Mouse (Mus musculus): ENCODE measurements around the gene Tssk1. TPM values are rescaled to one million over a fixed set of nuclear protein-coding genes. Genes with fewer than 3 reads are reported as not detected.

Gene Tssk1
- total RNA-seq, 2 experiments from 2014 or later = 0.05 to 0.11 TPM

- intact Hi-C loops (cut with DNase I) = no loop called here
- no peak for DNase-seq (ENCODE audit: low spot score)
Measured at GRCm38 (mm10) chr16:17934445-17934910, 40.5 kb downstream of the Tssk1 start.

GRCm38 (mm10) chr16:17936776-17937175 lies 42.8 kb downstream of the Tssk1 start:
- intact Hi-C loops (cut with DNase I) = no loop called here
- DNase-seq (ENCODE audit: low spot score) = no peak

GRCm38 (mm10) chr16:17938187-17938586 lies 44.2 kb downstream of the Tssk1 start:
- no peak for DNase-seq (ENCODE audit: low spot score)
- intact Hi-C loops (cut with DNase I) = no loop called here

DNA sequence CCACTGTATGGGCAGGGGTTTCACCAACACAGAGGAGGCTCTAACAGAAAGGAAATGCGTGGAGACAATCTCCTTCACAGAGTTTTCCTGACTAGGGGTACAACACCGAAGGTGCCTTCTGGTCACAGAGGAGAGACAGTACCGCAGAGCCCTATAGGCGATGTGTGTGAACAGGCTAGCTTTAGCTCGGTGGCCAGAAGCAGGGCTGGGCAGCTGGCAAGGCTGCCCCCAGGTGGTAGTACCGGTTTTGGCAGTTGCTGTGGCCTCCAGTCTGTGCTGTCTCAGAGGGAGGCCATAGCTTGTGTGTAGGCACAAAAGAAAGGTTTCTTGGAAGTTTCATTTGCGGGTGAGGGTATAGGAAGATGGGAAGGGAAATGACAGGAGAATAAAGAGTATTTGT lies 44.8 kb downstream of the Tssk1 start:
- no peak for DNase-seq (ENCODE audit: low spot score)
- intact Hi-C loops (cut with DNase I) = no loop called here

GRCm38 (mm10) chr16:17939255-17939751 lies 45.3 kb downstream of the Tssk1 start:
- intact Hi-C loops (cut with DNase I) = no loop called here
- DNase-seq (ENCODE audit: low spot score) = no peak

GRCm38 (mm10) chr16:17943466-17943865 lies 49.4 kb downstream of the Tssk1 start:
- intact Hi-C loops (cut with DNase I) = no loop called here

GRCm38 (mm10) chr16:17945081-17945831 lies 51.2 kb downstream of the Tssk1 start:
- DNase-seq (ENCODE audit: low spot score) = no peak
- intact Hi-C loops (cut with DNase I) = no loop called here

More at GRCm38 (mm10) chr16:17943466-17943865, 49.4 kb downstream of the Tssk1 start:
- no peak for DNase-seq (ENCODE audit: low spot score)

Other genes with a start within 250 kb of the Tssk1 start
- gene Ccdc74a, start 247.8 kb upstream of the Tssk1 start, total RNA-seq (2021) = under 1 TPM in 1 of 2 experiments, not detected in 1; 0.36 TPM
- 10 to 100 TPM; 24.5 to 26.6 TPM for gene Med15, start 161.3 kb upstream of the Tssk1 start, total RNA-seq (2021)
- 10 to 100 TPM; 16.1 to 16.7 TPM for gene Klhl22, start 134.6 kb upstream of the Tssk1 start, total RNA-seq (2021)
- 1 to 10 TPM; 5.1 to 5.6 TPM for gene Scarf2, start 96.9 kb upstream of the Tssk1 start, total RNA-seq (2021)
- not detected for gene B830017H08Rik, start 61.1 kb upstream of the Tssk1 start, total RNA-seq (2021)
- gene Car15, start 55.9 kb upstream of the Tssk1 start, total RNA-seq (2021) = 1 to 10 TPM; 1.8 to 2.5 TPM
- under 1 TPM; 0.17 to 0.68 TPM for gene Gm20518, start 2.6 kb upstream of the Tssk1 start, total RNA-seq (2021)
- 10 to 100 TPM; 46.5 to 49.5 TPM for gene Dgcr2, start 4.3 kb downstream of the Tssk1 start, total RNA-seq (2021)
- gene Tssk2, start 4.4 kb downstream of the Tssk1 start, total RNA-seq (2021) = not detected
- 1 to 10 TPM; 8.7 to 9.3 TPM for gene Ess2, start 17.1 kb downstream of the Tssk1 start, total RNA-seq (2021)
- not detected for gene Gsc2, start 20.8 kb downstream of the Tssk1 start, total RNA-seq (2021)
- gene Slc25a1, start 34.0 kb downstream of the Tssk1 start, total RNA-seq (2021) = 10 to 100 TPM in 1 of 2 experiments, 1 to 10 TPM in 1; 7.1 to 14.8 TPM
- not detected for gene Vpreb2, start 86.2 kb downstream of the Tssk1 start, total RNA-seq (2021)
- gene Dgcr6, start 158.6 kb downstream of the Tssk1 start, total RNA-seq (2021) = 10 to 100 TPM; 39.6 to 44.8 TPM
- gene Prodh, start 196.0 kb downstream of the Tssk1 start, total RNA-seq (2021) = 10 to 100 TPM; 21.9 to 25.9 TPM
- gene Rtn4r, start 233.4 kb downstream of the Tssk1 start, total RNA-seq (2021) = 1 to 10 TPM; 9.1 to 9.9 TPM

All from heart, postnatal 25 days (tissue).